Mouse (Mus musculus): ENCODE results near the gene Kbtbd2. TPM values are rescaled to one million over a fixed set of nuclear protein-coding genes. Genes with fewer than 3 reads are reported as not detected.

Kbtbd2 gene
- total and polyA plus RNA-seq, 3 experiments, result 9.3 to 34.2 (median 11.0) TPM

DNA sequence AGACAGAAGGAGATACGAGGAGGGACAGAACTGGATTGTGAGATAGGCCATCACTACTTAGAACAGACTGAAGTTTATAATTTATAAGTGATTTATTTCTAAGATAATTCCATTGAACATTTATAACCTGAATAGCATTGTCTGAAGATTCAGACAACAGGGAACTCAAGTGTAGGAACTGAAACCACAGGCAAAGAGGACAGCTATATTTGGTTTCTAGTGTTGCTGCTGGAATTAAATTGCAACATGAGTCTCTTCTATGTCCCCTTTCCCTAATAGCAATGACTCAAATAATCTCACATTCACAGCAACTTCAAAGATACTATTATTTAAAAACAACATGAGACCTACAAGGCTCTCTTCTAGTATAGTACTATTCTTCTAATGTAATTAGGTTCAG lies 41.5 kb downstream of the Kbtbd2 start:
- H3K4me2 ChIP-seq (ENCODE audit: insufficient read depth, low read depth, poor library complexity, severe bottlenecking), result no peak overlapping the region
- H3K36me3 ChIP-seq (replicated peaks in 1 of 2; ENCODE audit: control insufficient read depth in 1 of 2, insufficient read depth in 1 of 2, low read length in 1 of 2), result peaks cover 28 to 74% of the 10 kb centered on the region in 2 experiments
- no peaks in the 10 kb centered on the region for H3K79me2 ChIP-seq (replicated peaks; ENCODE audit: control insufficient read depth, extremely low read depth, insufficient read depth, poor library complexity, severe bottlenecking)
- H3K27me3 ChIP-seq (replicated peaks), result no peaks in the 10 kb centered on the region
- dilution Hi-C loops (cut with MboI; ENCODE audit: extremely low pct_ligation_motif_present, extremely low pct_unique_long_range_greater_than_20kb, low sequenced_read_pairs), result no loop called here
- peaks cover 0 to 10% of the 10 kb centered on the region in 2 experiments; a peak in 2 of 4 replicates for H3K4me1 ChIP-seq (ENCODE audit: control insufficient read depth in 1 of 2, insufficient read depth in 2 of 2)
- H3K4me3 ChIP-seq (replicated peaks in 1 of 3; ENCODE audit: low read depth in 2 of 3, low read length in 2 of 3, poor library complexity in 1 of 3), result no peak overlapping the region
- in situ Hi-C loops (cut with MboI; ENCODE audit: low pct_ligation_motif_present, low pct_unique_long_range_greater_than_20kb, low sequenced_read_pairs), result no loop called here
- H3K9me3 ChIP-seq (replicated peaks; ENCODE audit: low read length), result no peaks in the 10 kb centered on the region
- no peak for DNase-seq (ENCODE audit: extremely low read depth)
- no peak overlapping the region for H3K27ac ChIP-seq (ENCODE audit: insufficient read depth, low read depth)
- TF ChIP-seq MXI1 (IDR thresholded peaks at IDR 0.05; ENCODE audit: low read depth, low read length) (no peak), KAT2A (IDR thresholded peaks at IDR 0.05; ENCODE audit: insufficient replicate concordance, low read length) (no peak), MYC (IDR thresholded peaks at IDR 0.05; ENCODE audit: low read depth, low read length) (no peak), GABPA (IDR thresholded peaks at IDR 0.05; ENCODE audit: insufficient replicate concordance, low read depth, low read length) (no peak), NRF1 (IDR thresholded peaks at IDR 0.05; ENCODE audit: low read depth, low read length) (no peak), CHD2 (IDR thresholded peaks at IDR 0.05; ENCODE audit: low read length) (no peak), SMC3 (IDR thresholded peaks at IDR 0.05; ENCODE audit: low read depth, low read length) (no peak)
- no peak overlapping the region for H3K9ac ChIP-seq (ENCODE audit: insufficient read depth, low read depth)

DNA sequence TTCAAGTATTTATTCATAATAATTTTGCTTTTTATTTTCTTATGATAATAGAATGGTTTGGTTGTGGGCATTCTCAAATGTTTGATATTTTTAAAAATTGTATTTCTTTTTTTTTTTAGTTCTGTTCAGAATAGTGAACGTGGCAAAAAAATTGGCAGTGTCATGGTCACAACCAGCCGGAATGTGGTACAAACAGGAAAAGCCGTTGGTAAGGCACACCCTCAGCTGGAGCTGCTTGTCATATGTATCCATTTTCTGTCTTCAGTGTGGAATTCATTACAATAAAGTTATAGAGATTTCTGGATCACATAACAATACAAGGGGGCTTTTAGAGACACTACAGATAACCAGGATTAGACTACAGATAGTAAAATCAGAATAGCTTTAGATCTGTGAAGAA lies 43.9 kb downstream of the Kbtbd2 start:
- TF ChIP-seq USF1 (IDR thresholded peaks at IDR 0.05; ENCODE audit: low read depth, low read length) (no peak), BHLHE40 (IDR thresholded peaks at IDR 0.05; ENCODE audit: low read depth, low read length) (no peak), UBTF (IDR thresholded peaks at IDR 0.05; ENCODE audit: low read depth, low read length) (no peak), RCOR1 (conservative IDR thresholded peaks at IDR 0.05; ENCODE audit: low read depth, low read length) (no peak), MAFK (IDR thresholded peaks at IDR 0.05; ENCODE audit: insufficient replicate concordance, low read length) (no peak), ZNF384 (IDR thresholded peaks at IDR 0.05; ENCODE audit: low read depth, low read length) (no peak), MAX (IDR thresholded peaks at IDR 0.05; ENCODE audit: low read length) (no peak), POLR2AphosphoS2 (IDR thresholded peaks at IDR 0.05; ENCODE audit: low read depth, low read length) (no peak), MEF2A (IDR thresholded peaks at IDR 0.05; ENCODE audit: borderline replicate concordance, low read depth, low read length) (no peak), HCFC1 (IDR thresholded peaks at IDR 0.05; ENCODE audit: low read depth, low read length) (no peak), TCF12 (IDR thresholded peaks at IDR 0.05; ENCODE audit: low read depth, low read length) (no peak), SMC3 (IDR thresholded peaks at IDR 0.05; ENCODE audit: low read depth, low read length) (no peak), E2F4 (IDR thresholded peaks at IDR 0.05; ENCODE audit: insufficient replicate concordance, low read depth, low read length) (no peak), ELF1 (IDR thresholded peaks at IDR 0.05; ENCODE audit: low read depth, low read length) (no peak), MXI1 (IDR thresholded peaks at IDR 0.05; ENCODE audit: low read depth, low read length) (no peak), GABPA (IDR thresholded peaks at IDR 0.05; ENCODE audit: insufficient replicate concordance, low read depth, low read length) (no peak), JUN (IDR thresholded peaks at IDR 0.05; ENCODE audit: insufficient read depth, low read depth, low read length) (no peak)
- no peaks in the 10 kb centered on the region for H3K27me3 ChIP-seq (replicated peaks)
- no peaks in the 10 kb centered on the region for H3K9me3 ChIP-seq (replicated peaks; ENCODE audit: low read length)
- dilution Hi-C loops (cut with MboI; ENCODE audit: extremely low pct_ligation_motif_present, extremely low pct_unique_long_range_greater_than_20kb, low sequenced_read_pairs) (no loop called here), in situ Hi-C loops (cut with MboI; ENCODE audit: low pct_ligation_motif_present, low pct_unique_long_range_greater_than_20kb, low sequenced_read_pairs) (no loop called here)
- H3K4me3 ChIP-seq (replicated peaks in 1 of 3; ENCODE audit: low read depth in 2 of 3, low read length in 2 of 3, poor library complexity in 1 of 3), result no peak overlapping the region
- no peak for DNase-seq (ENCODE audit: extremely low read depth)
- H3K4me2 ChIP-seq (ENCODE audit: insufficient read depth, low read depth, poor library complexity, severe bottlenecking), result no peak overlapping the region
- H3K4me1 ChIP-seq (ENCODE audit: control insufficient read depth in 1 of 2, insufficient read depth in 2 of 2), result peaks cover 0 to 10% of the 10 kb centered on the region in 2 experiments; a peak in 2 of 4 replicates
- H3K36me3 ChIP-seq (replicated peaks in 1 of 2; ENCODE audit: control insufficient read depth in 1 of 2, insufficient read depth in 1 of 2, low read length in 1 of 2), result peaks cover 28 to 58% of the 10 kb centered on the region in 2 experiments
- H3K27ac ChIP-seq (ENCODE audit: insufficient read depth, low read depth), result no peak overlapping the region
- no peak overlapping the region for H3K9ac ChIP-seq (ENCODE audit: insufficient read depth, low read depth)
- no peaks in the 10 kb centered on the region for H3K79me2 ChIP-seq (replicated peaks; ENCODE audit: control insufficient read depth, extremely low read depth, insufficient read depth, poor library complexity, severe bottlenecking)

All from CH12.LX (cell line).